Mouse (Mus musculus) heart, embryonic 15.5 days (tissue): ENCODE measurements around the gene Cacna1c. TPM values are rescaled to one million over a fixed set of nuclear protein-coding genes. Genes with fewer than 3 reads are reported as not detected.
A peak's percentile ranks its signal among the peaks of the same experiment; 100 is the strongest.

Experiments
- ATAC-seq: fragments of 200-750 bp; cut with Nextera tagmentation; replicated peaks from 2 replicates; pipeline ENCODE4 v1.8.0; 2017; ENCODE audit warnings: low read depth, moderate TSS enrichment; ENCODE audit not compliant: insufficient number of reproducible peaks, insufficient read depth, low FRiP score
- H3K27ac ChIP-seq: fragments of 300-500 bp; sonication (generic); 2 replicates; pipeline ENCODE4 v1.5.1; 2015; ENCODE audit warnings: mild to moderate bottlenecking, inconsistent platforms
- H3K27me3 ChIP-seq: fragments of 300-500 bp; sonication (generic); 2 replicates; pipeline ENCODE4 v1.6.1; 2015; ENCODE audit warnings: inconsistent platforms
- H3K36me3 ChIP-seq: fragments of 300-500 bp; sonication (generic); 2 replicates; pipeline ENCODE4 v1.6.1; 2015; ENCODE audit warnings: mild to moderate bottlenecking, inconsistent platforms
- H3K4me1 ChIP-seq: fragments of 300-500 bp; sonication (generic); replicated peaks from 2 replicates; pipeline ENCODE4 v1.6.1; 2015; ENCODE audit warnings: inconsistent platforms
- H3K4me2 ChIP-seq: fragments of 300-500 bp; sonication (generic); 2 replicates; pipeline ENCODE4 v1.6.1; 2015; ENCODE audit warnings: inconsistent platforms, mild to moderate bottlenecking, moderate library complexity
- H3K4me3 ChIP-seq: fragments of 300-500 bp; sonication (generic); 2 replicates; pipeline ENCODE4 v1.5.1; 2015; ENCODE audit warnings: mild to moderate bottlenecking, inconsistent platforms
- H3K9ac ChIP-seq: fragments of 300-500 bp; sonication (generic); 2 replicates; pipeline ENCODE4 v1.6.1; 2015; ENCODE audit warnings: mild to moderate bottlenecking, inconsistent platforms
- H3K9me3 ChIP-seq: fragments of 300-500 bp; sonication (generic); replicated peaks from 2 replicates; pipeline ENCODE4 v1.6.1; 2016; ENCODE audit warnings: inconsistent platforms
- WGBS: fragments of 180-500 bp; shearing (Covaris S2); methylation state at CpG from one replicate; pipeline ENCODE4 v1.1.7; 2015; ENCODE audit warnings: mixed read lengths; 5-methylcytosine and 5-hydroxymethylcytosine counted together
- polyA plus RNA-seq: library from polyadenylated mRNA; unstranded; fragments of >200 nt; fragmentation: Nextera tagmentation; extraction: Ambion mirVana; gene quantifications from 2 replicates; pipeline ENCODE4 v1.2.1, GENCODE M21; 2015

Gene Cacna1c
- polyA plus RNA-seq, 1 experiment from 2014 or later: 65.3 TPM

DNA sequence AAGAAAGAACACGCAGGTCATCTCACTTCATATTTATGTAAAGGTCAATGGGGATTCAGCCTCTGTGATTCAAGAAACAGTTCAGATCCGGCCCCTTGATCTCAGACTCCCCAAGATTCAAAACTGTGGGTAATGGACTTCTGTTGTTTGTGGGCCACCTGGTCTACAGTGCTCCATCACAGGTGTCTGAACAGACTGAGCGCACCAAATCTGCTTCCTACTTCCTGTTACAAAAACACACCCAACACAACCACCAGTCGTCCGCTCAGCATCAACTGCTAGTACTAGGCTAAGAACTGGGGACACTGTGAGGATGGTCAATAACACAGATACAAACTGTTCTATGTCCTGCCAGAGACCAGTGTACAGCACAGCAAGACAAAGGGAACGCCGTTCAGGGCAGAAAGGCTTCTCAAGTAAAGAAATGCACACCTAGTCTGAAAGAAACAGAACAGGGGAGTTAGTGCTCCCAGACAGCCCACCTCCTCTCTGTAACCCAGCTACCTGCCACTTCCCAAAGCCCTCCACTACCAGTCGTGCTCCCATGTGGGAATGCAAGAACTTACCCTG, 212.7 kb downstream of the Cacna1c start:
- H3K27ac ChIP-seq: no peak overlapping the region
- 0 out of 2 replicates have a peak, but pooled peaks cover 3% of the 10 kb centered on the region for H3K36me3 ChIP-seq
- no peak for ATAC-seq
- H3K4me1 ChIP-seq: peaks cover 37% of the 10 kb centered on the region
- H3K4me2 ChIP-seq: no peak overlapping the region
- no peak overlapping the region for H3K9ac ChIP-seq
- H3K9me3 ChIP-seq: no peaks in the 10 kb centered on the region
- 74% methylated on average over 8 of the region's 8 CpGs for WGBS
- no peaks in the 10 kb centered on the region for H3K27me3 ChIP-seq
- no peak overlapping the region for H3K4me3 ChIP-seq

GRCm38 (mm10) chr6:118980265-118980664, 216.0 kb downstream of the Cacna1c start:
- no peak for ATAC-seq
- Histone ChIP-seq H3K27me3 (no peaks in the 10 kb centered on the region), H3K27ac (no peak overlapping the region), H3K4me1 (peaks cover 50% of the 10 kb centered on the region), H3K4me2 (no peak overlapping the region), H3K9ac (no peak overlapping the region), H3K9me3 (no peaks in the 10 kb centered on the region), H3K4me3 (no peak overlapping the region), H3K36me3 (no peaks in the 10 kb centered on the region)
- WGBS: 58% methylated on average over 12 of the region's 12 CpGs

- H3K9me3 ChIP-seq: no peaks in the 10 kb centered on the region
- 54% methylated on average over 10 of the region's 10 CpGs for WGBS
- H3K36me3 ChIP-seq: no peaks in the 10 kb centered on the region
- no peak overlapping the region for H3K4me2 ChIP-seq
- H3K9ac ChIP-seq: no peak overlapping the region
- H3K4me3 ChIP-seq: no peak overlapping the region
- H3K27ac ChIP-seq: no peak overlapping the region
- peaks cover 49% of the 10 kb centered on the region for H3K4me1 ChIP-seq
- no peak for ATAC-seq
- no peaks in the 10 kb centered on the region for H3K27me3 ChIP-seq
Measured at GRCm38 (mm10) chr6:118977443-118978271, 218.6 kb downstream of the Cacna1c start.

DNA sequence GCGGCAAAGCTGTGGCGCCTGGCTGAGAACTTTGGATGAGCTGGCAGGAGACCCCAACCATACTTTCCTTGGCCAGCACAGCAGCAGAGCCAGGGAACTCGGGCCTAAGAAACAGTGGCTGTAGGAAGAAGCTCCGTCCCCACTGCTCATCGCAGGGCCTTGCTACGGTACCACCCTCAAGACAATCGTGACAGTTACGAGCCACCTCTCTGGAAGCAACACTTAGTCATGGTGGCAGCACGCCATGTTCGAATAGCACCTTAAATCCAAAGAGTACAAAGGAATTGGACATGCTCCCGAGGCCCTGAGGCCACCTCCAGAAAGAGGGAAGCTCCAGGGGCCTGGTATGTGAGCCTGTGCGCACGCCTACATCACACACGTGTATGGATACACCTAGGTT, 219.6 kb downstream of the Cacna1c start:
- no peak for ATAC-seq
- no peak overlapping the region for H3K27ac ChIP-seq
- H3K36me3 ChIP-seq: no peaks in the 10 kb centered on the region
- H3K4me2 ChIP-seq: no peak overlapping the region
- H3K9ac ChIP-seq: no peak overlapping the region
- H3K4me3 ChIP-seq: no peak overlapping the region
- no peaks in the 10 kb centered on the region for H3K27me3 ChIP-seq
- H3K4me1 ChIP-seq: peaks cover 52% of the 10 kb centered on the region
- WGBS: 84% methylated on average over 14 of the region's 14 CpGs
- H3K9me3 ChIP-seq: no peaks in the 10 kb centered on the region

GRCm38 (mm10) chr6:118971844-118972531, 224.2 kb downstream of the Cacna1c start:
- 59% methylated on average over 9 of the region's 10 CpGs for WGBS
- Histone ChIP-seq H3K36me3 (no peaks in the 10 kb centered on the region), H3K9ac (no peak overlapping the region), H3K4me3 (no peak overlapping the region), H3K9me3 (no peaks in the 10 kb centered on the region), H3K4me2 (no peak overlapping the region), H3K27ac (no peak overlapping the region), H3K27me3 (no peaks in the 10 kb centered on the region), H3K4me1 (peaks cover 47% of the 10 kb centered on the region)
- ATAC-seq: no peak

DNA sequence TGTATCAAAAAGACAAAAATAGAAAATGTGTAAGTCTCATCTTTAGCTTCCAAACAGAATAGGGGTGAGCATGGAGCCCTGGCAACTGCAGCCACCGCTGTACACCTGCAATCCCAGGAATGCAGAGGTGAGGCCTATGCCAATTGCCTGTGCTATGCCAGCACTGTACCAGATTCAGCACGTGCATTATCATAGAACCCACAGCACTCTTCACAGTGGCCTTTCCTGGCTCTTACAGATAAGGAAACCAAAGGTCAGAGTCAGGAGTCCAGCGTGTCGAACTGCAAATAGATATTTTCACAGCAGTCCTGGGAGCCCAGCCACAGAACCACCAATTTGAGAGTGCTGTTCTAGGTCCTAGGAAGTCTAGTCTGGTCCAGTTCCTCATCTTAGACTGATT, 227.4 kb downstream of the Cacna1c start:
- peaks cover 48% of the 10 kb centered on the region for H3K4me1 ChIP-seq
- no peak overlapping the region for H3K4me2 ChIP-seq
- no peaks in the 10 kb centered on the region for H3K36me3 ChIP-seq
- no peaks in the 10 kb centered on the region for H3K27me3 ChIP-seq
- no peak overlapping the region for H3K27ac ChIP-seq
- no peak overlapping the region for H3K4me3 ChIP-seq
- no peak overlapping the region for H3K9ac ChIP-seq
- WGBS: 37% methylated on average over 4 of the region's 4 CpGs
- H3K9me3 ChIP-seq: no peaks in the 10 kb centered on the region
- ATAC-seq: no peak

DNA sequence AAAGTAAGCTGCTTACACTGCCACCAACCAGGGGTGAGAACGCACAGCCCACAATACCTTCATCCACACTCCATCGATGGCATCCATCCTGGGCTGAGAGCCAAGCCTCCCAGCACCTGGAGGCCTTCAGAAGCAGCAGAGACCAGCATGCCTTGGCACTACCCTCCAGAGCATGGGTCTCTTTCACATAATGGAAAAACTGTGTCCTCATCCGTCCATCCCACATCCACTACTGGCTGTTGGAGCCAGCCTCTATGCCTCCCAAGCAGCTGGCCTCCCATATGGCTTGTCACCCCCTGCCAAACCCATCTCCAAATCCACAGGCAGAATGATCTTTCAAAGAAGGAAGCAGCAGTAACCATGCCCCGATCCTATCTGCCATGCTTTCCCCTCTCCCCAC, 229.3 kb downstream of the Cacna1c start:
- 50% methylated on average over 4 of the region's 4 CpGs for WGBS
- Histone ChIP-seq H3K4me3 (no peak overlapping the region), H3K9me3 (no peaks in the 10 kb centered on the region), H3K27me3 (no peaks in the 10 kb centered on the region), H3K4me2 (no peak overlapping the region), H3K9ac (no peak overlapping the region), H3K36me3 (no peaks in the 10 kb centered on the region), H3K27ac (no peak overlapping the region), H3K4me1 (peaks cover 52% of the 10 kb centered on the region)
- ATAC-seq: no peak

DNA sequence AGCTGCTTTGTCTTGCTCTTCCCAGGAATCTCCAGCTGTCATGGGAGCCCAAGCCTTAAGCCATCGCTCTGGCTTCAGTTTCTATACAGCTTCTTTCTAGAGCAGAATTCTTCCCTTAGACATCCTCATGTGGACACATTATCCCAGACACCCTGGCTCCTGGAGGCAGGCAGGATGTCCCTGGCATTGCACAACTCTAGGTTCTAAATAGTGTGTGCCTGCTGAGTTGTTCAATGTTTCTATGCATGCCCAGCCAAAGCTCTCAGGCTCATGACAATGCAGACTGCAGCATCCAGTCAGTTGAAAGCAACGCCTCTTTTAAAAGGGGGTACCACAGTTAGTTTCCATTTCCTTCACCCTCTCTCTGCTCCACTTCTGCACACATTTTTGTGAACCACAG, 230.6 kb downstream of the Cacna1c start:
- Histone ChIP-seq H3K27ac (no peak overlapping the region), H3K9me3 (no peaks in the 10 kb centered on the region), H3K4me1 (peaks cover 52% of the 10 kb centered on the region), H3K27me3 (no peaks in the 10 kb centered on the region), H3K36me3 (no peaks in the 10 kb centered on the region), H3K4me3 (no peak overlapping the region), H3K9ac (no peak overlapping the region), H3K4me2 (no peak overlapping the region)
- no peak for ATAC-seq
- 71% methylated on average over 2 of the region's 2 CpGs for WGBS

DNA sequence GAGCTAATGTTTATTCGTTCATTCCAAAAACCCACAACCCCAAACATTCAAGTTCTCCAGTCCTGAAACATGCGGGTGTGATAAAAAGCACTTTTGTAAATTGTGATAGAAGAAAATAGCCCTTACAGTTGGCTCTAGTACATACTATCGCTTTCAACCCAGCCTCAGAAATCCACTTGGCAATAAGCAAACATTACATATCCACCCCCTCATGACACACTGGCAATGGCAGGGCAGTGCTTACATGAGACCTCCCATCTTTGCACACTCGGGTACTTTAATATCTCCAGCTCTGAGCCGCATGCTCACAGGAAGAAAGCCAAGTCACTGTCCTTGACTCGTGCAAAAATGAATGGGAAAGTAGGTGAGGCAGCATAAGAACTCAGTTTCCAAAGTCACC, 232.4 kb downstream of the Cacna1c start:
- peaks cover 61% of the 10 kb centered on the region for H3K4me1 ChIP-seq

GRCm38 (mm10) chr6:118963283-118963682, 232.9 kb downstream of the Cacna1c start:
- no peak for ATAC-seq
- Histone ChIP-seq H3K9ac (no peak overlapping the region), H3K27me3 (no peaks in the 10 kb centered on the region), H3K36me3 (no peaks in the 10 kb centered on the region), H3K27ac (peak overlapping the region; percentile 55), H3K4me2 (no peak overlapping the region), H3K9me3 (no peaks in the 10 kb centered on the region), H3K4me1 (peaks cover 62% of the 10 kb centered on the region), H3K4me3 (no peak overlapping the region)
- WGBS: 38% methylated on average over 5 of the region's 5 CpGs

More for the DNA sequence above, 232.4 kb downstream of the Cacna1c start:
- Histone ChIP-seq H3K4me2 (no peak overlapping the region), H3K27ac (peak overlapping the region; percentile 55), H3K27me3 (no peaks in the 10 kb centered on the region), H3K9me3 (no peaks in the 10 kb centered on the region), H3K9ac (no peak overlapping the region), H3K4me3 (no peak overlapping the region), H3K36me3 (no peaks in the 10 kb centered on the region)
- ATAC-seq: no peak
- 44% methylated on average over 6 of the region's 6 CpGs for WGBS

GRCm38 (mm10) chr6:118958529-118958928, 237.7 kb downstream of the Cacna1c start:
- no peak overlapping the region for H3K27ac ChIP-seq

More at GRCm38 (mm10) chr6:118958529-118958928, 237.7 kb downstream of the Cacna1c start:
- no peaks in the 10 kb centered on the region for H3K9me3 ChIP-seq
- no peaks in the 10 kb centered on the region for H3K36me3 ChIP-seq
- no peak overlapping the region for H3K4me3 ChIP-seq
- no peaks in the 10 kb centered on the region for H3K27me3 ChIP-seq
- WGBS: 90% methylated on average over 9 of the region's 9 CpGs
- peaks cover 55% of the 10 kb centered on the region for H3K4me1 ChIP-seq
- H3K9ac ChIP-seq: no peak overlapping the region
- H3K4me2 ChIP-seq: no peak overlapping the region
- ATAC-seq: no peak
